Mouse (Mus musculus) CH12.LX (cell line): ENCODE results near the gene Stag3.

Experiments
- CTCF ChIP-seq, 2 experiments: IDR thresholded peaks in 1 of 2; conservative IDR thresholded peaks in 1 of 2; 2 replicates each; pipeline ENCODE4 v1.5.1; 2011 to 2012; ENCODE audit warnings: low read depth in 2 of 2, low read length in 2 of 2, improper control_type of control experiment in 1 of 2, inconsistent platforms in 1 of 2, mild to moderate bottlenecking in 1 of 2, moderate library complexity in 1 of 2
- POLR2A ChIP-seq: IDR thresholded peaks from 2 replicates; pipeline ENCODE4 v1.6.1; 2011; ENCODE audit warnings: low read depth, mild to moderate bottlenecking, improper control_type of control experiment, low read length

DNA sequence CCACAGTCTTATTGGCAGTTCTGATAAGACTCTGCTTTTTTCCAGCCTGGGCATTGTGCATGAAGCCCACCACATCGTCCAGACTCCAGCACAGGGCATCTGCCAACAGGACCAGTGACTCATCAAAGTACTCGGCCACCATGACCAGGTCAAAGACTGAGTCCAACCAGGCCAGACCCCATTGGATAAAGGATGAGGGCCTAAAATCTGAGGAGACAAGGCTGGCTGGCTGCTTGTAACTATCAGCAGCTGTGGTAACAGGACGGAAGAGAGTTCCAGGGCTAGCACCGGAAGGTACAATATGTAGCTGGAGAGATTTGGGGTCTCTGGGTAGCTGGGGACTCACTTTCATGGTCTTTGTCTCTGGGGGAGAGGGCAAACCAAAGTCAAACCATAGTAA is 14.3 kb upstream of the Stag3 start:
- TF ChIP-seq CTCF (conservative IDR thresholded peaks at IDR 0.05 in 1 of 2, IDR thresholded peaks at IDR 0.05 in 1 of 2; ENCODE audit: low read depth in 2 of 2, low read length in 2 of 2) (no peak), POLR2A (no peak)
